Mouse (Mus musculus): ENCODE measurements at regions not wholly inside any gene's neighbourhood (a gene's known extent, or its start where the extent isn't known, plus 50 kb on each side); places are given as distances from the start of the nearest gene placed in this dataset.
"Not testable (repeated sequence)": the region's sequence is repeated elsewhere in the genome, so short reads cannot be mapped to it uniquely, and the experiment has no call there.

DNA sequence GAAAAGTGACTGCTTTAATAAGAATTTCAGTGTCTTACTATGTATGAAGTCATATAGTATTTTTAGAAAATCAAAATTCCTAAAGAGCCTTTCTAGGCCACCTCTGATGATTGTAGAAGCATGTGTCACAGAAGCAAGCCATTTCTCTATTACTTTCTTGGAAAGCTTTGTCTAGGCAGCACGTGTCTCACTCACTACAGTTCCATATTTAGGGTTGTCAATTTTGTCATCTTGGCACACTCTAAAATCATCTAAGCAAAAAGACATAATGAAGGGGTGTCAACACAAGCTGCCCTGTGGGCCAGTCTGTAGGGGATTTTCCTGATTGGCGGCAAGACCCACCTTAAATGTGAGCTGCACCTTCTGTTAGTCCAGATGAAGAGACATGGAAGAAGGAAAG is 723.1 kb upstream of the Brinp1 start:
- DNase-seq = no peak

- DNase-seq = no peak
Measured at GRCm38 (mm10) chr4:69673456-69673855, 719.3 kb upstream of the Brinp1 start.

- peak; percentile 3 to 4 for DNase-seq
Measured at GRCm38 (mm10) chr4:69628908-69629307, 674.7 kb upstream of the Brinp1 start.

DNA sequence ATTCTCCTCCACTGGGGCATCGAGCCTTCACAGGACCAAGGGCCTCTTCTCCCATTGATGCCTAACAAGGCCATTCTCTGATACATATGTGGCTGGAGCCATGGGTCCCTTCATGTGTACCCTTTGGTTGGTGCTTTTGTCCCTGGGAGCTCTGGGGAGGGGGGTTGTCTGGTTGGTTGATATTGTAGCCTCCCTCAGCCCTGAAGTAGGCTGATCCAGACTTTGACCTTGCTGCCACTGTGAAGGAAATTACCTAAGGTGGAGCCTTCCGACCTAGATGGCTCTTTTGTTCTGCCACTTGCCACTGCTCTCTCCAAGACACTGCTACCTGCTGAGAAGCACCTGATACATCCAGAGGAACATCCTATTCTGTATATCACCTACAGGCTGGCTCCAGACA is 672.2 kb upstream of the Brinp1 start:
- not testable (repeated sequence) for DNase-seq

DNA sequence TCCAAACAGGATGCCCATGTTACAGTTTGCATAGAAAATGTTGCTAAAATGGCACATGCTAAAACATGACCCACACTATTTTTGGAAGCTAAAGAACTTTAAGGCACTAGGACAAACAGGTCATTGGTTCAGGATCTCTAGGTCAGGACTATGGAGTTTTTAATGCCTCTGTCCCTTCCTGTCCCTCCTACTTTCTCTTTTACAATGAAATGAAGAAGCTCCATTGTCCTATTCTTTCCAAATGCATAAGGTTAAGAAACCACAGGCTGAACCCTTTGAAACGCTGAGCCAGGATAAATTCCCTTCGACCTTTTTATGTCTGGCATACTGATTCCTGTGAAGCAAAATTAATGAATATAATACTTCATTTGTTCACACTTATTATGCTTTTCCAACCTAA is 671.6 kb upstream of the Brinp1 start:
- no peak for DNase-seq

DNA sequence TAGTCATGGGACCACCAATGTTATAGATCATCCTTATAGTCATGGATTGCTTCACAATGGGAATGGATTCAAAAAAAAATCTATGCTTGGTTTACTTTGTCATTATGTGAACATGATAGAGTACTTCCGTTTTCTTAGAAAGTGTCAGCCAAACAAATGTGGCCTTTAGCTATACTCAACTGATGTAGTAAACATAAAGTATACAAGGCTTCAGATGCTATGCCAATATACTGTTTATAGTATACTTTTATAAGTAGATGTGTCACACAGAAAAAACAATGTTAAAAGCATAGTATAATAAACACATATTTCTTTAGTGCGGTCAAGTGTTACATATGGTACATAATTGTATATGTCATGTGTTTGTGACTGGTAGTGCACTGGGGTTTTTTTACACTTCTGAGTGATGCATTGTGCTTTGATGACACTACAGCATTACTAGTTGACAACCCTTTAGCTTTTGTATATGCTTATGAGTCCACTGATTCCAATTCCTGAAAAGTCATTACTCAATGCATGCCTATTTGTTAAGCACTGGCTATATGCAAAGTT is 666.9 kb upstream of the Brinp1 start:
- no peak for DNase-seq

- DNase-seq = no peak
Measured at GRCm38 (mm10) chr4:69618161-69618730, 664.0 kb upstream of the Brinp1 start.

GRCm38 (mm10) chr4:69614901-69615300 is 660.7 kb upstream of the Brinp1 start:
- peak; percentile 2 to 4 for DNase-seq

GRCm38 (mm10) chr4:69611681-69612300 is 657.6 kb upstream of the Brinp1 start:
- no peak for DNase-seq

GRCm38 (mm10) chr4:69608885-69609284 is 654.7 kb upstream of the Brinp1 start:
- DNase-seq = no peak

- no peak for DNase-seq
Measured at GRCm38 (mm10) chr4:69596992-69597541, 642.9 kb upstream of the Brinp1 start.

DNA sequence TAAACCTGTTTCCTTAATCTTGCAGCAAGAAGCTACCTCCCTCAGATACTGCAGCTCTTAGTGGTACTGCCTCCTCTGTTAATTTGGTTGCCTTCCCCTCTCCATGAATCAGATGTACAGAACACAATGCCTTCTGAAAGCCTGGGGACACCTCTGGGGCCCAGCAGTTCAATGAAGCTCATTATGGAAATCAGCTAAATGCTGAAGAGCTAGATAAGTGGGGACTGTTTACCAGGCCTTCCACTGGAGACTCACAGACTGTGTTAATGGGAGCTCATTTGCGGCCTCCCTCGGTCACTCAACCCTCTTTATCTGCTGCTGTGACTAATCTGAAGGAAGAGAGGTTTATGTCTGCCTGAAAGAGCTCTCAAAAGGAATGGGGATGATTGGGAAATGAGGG is 639.8 kb upstream of the Brinp1 start:
- no peak for DNase-seq

- DNase-seq = peak; percentile 2 to 4
Measured at GRCm38 (mm10) chr4:69576256-69576655, 622.1 kb upstream of the Brinp1 start.

GRCm38 (mm10) chr4:69548104-69548503 is 593.9 kb upstream of the Brinp1 start:
- DNase-seq = no peak

GRCm38 (mm10) chr4:69538172-69538908 is 584.1 kb upstream of the Brinp1 start:
- DNase-seq = peak; percentile 23 to 43

- DNase-seq = peak; percentile 3 to 4
Measured at GRCm38 (mm10) chr4:69533107-69533506, 578.9 kb upstream of the Brinp1 start.

GRCm38 (mm10) chr4:69523112-69523511 is 568.9 kb upstream of the Brinp1 start:
- DNase-seq = no peak

- no peak for DNase-seq
Measured at GRCm38 (mm10) chr4:69508281-69508680, 554.1 kb upstream of the Brinp1 start.

DNA sequence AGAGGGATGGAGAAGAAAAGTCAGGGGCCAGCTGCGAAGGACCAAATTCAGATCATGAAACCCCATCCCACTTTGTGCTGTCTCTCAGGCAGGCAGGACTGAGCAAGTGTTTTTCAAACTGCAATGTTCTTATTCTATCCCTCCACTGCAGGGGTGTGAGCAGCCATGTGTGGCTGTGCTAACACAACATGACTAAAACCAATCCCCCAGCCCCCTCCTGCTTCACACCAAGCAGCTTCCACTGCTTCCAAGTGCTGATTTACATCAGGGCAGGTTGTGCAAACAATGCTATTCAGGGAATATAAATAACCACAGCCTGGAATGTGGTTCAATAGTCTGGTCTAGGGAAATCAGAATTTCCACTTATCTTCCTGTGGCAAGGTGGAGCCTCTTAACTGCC is 517.0 kb upstream of the Brinp1 start:
- DNase-seq = no peak

DNA sequence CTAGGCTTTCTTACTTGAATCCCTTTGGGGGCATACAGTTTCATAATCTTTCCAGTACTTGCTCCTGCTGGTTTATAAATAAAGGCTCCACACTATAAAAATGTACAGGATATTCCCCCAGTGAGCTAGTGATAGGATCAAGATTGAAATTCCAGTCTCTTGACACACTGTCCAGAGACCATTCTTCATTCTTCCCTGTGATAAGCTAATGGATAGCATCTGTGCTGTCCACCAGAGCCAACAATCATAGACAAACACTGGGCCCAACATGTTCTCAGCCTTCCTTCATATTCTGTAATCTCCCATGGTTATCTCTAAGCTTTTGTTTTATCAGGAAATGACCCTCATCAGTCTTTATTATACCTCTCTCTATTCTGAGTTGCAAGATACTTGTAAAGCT is 505.8 kb upstream of the Brinp1 start:
- DNase-seq = no peak

DNA sequence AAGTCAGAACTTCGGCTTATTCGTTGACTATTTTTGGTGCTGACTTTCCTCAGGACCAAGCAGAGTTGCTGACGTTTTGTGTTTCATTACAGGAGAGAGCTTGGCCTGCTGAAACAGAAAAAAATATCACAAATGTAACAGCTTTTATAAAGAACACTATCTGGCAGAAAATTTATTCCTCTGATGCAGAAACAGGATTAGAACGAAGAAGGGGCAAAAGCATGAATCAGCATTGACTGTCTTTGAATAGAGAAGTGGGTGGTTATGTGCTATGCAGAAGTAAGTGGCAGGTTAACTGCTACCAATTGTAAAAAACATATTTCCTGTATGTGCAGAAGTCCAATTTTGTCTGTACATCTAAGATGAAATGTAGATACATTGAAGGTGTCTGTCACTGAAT is 502.2 kb upstream of the Brinp1 start:
- no peak for DNase-seq

DNA sequence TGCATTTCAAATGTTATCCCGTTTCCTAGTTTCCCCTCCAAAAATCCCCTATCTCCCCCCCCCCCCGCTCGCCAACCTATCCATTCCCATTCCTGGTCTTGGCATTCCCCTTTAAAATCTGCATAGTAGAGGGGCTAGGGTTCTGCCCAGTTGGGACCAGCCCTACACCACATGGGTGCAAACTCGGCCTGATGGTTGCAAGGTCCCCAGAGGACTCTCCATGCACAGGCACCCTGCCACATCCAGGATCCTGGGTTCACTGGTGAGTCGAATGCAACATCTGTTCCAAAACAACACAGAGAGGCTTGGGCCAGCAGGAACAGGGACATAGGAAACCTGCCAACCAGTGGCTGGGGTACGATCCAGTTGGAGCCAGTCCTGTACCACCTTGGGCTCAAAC is 492.0 kb upstream of the Brinp1 start:
- DNase-seq = peak; percentile 2 to 3

- DNase-seq = no peak
Measured at GRCm38 (mm10) chr4:69443956-69444355, 489.8 kb upstream of the Brinp1 start.

- peak in 1 of 2 experiments; percentile 2 for DNase-seq
Measured at GRCm38 (mm10) chr4:69435390-69435789, 481.2 kb upstream of the Brinp1 start.
